Mouse (Mus musculus) forebrain, embryonic 16.5 days (tissue): ENCODE measurements around the gene Cfap161. TPM values are rescaled to one million over a fixed set of nuclear protein-coding genes. Genes with fewer than 3 reads are reported as not detected.

Experiments used
- ATAC-seq: fragments of 200-750 bp; cut with Nextera tagmentation; 2 replicates; pipeline ENCODE4 v1.8.0; 2017; ENCODE audit warnings: mild to moderate bottlenecking, moderate library complexity
- H3K27ac ChIP-seq: fragments of 300-500 bp; sonication (generic); 2 replicates; pipeline ENCODE4 v1.5.1; 2014; ENCODE audit warnings: low read length, control low read depth
- H3K27me3 ChIP-seq: fragments of 300-500 bp; sonication (generic); replicated peaks from 2 replicates; pipeline ENCODE4 v1.6.1; 2014; ENCODE audit warnings: low read length; ENCODE audit not compliant: control insufficient read depth, insufficient read depth
- H3K36me3 ChIP-seq: fragments of 300-500 bp; sonication (generic); 2 replicates; pipeline ENCODE4 v1.6.1; 2014; ENCODE audit not compliant: control insufficient read depth, insufficient read depth
- H3K4me1 ChIP-seq: fragments of 300-500 bp; sonication (generic); replicated peaks from 2 replicates; pipeline ENCODE4 v1.6.1; 2014; ENCODE audit warnings: low read length; ENCODE audit not compliant: control insufficient read depth, insufficient read depth
- H3K4me2 ChIP-seq: fragments of 300-500 bp; sonication (generic); 2 replicates; pipeline ENCODE4 v1.6.1; 2014; ENCODE audit warnings: mild to moderate bottlenecking, low read length, control low read depth
- H3K4me3 ChIP-seq: fragments of 300-500 bp; sonication (generic); replicated peaks from 2 replicates; pipeline ENCODE4 v1.5.1; 2014; ENCODE audit warnings: mild to moderate bottlenecking, low read length, control low read depth
- H3K9ac ChIP-seq: fragments of 300-500 bp; sonication (generic); replicated peaks from 2 replicates; pipeline ENCODE4 v1.6.1; 2014; ENCODE audit warnings: low read depth, low read length, control low read depth
- H3K9me3 ChIP-seq: fragments of 300-500 bp; sonication (generic); 2 replicates; pipeline ENCODE4 v1.6.1; 2016; ENCODE audit warnings: low read length; ENCODE audit not compliant: control insufficient read depth
- WGBS: fragments of 180-500 bp; shearing (Covaris S2); extraction: QIAGEN DNeasy Blood & Tissue Kit; methylation state at CpG from one replicate; pipeline ENCODE4 v1.1.7; 2014; 5-methylcytosine and 5-hydroxymethylcytosine counted together
- polyA plus RNA-seq: library from polyadenylated mRNA; unstranded; fragments of >200 nt; fragmentation: Nextera tagmentation; extraction: Ambion mirVana; gene quantifications from 2 replicates; pipeline ENCODE4 v1.2.1, GENCODE M21; 2015

The Cfap161 gene
- polyA plus RNA-seq, 1 experiment from 2014 or later: 0.73 TPM

DNA sequence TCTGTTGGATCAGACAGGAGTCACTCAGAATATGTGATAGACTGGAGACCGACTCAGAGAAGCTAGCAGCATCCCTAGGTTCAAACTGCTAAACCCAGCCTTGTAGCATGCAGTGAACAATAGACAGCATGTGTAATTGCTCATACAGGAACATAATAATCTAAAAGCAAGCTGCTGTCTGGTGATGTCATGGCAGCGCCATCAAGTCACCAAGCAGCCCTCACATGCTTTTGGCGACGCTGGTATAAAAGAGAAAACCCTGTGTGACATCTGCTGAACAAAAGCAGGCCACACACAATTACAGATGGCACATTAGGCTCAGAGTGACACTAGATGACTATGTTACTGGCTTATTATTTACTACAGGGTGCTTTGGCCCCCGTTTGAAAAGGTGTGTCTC is 1.5 kb upstream of the Cfap161 start:
- no peak overlapping the region for H3K27ac ChIP-seq
- H3K4me1 ChIP-seq: peaks cover 10% of the 10 kb centered on the region; the same call in 1 of the 2 replicates
- H3K9me3 ChIP-seq: no peaks in the 10 kb centered on the region
- H3K9ac ChIP-seq: no peak overlapping the region
- no peak overlapping the region for H3K4me3 ChIP-seq
- H3K4me2 ChIP-seq: no peak overlapping the region
- no peaks in the 10 kb centered on the region for H3K36me3 ChIP-seq
- 32% methylated on average over 5 of the region's 5 CpGs for WGBS
- ATAC-seq: peak; percentile 26; the same call in 1 of the 2 replicates
- no peaks in the 10 kb centered on the region for H3K27me3 ChIP-seq

DNA sequence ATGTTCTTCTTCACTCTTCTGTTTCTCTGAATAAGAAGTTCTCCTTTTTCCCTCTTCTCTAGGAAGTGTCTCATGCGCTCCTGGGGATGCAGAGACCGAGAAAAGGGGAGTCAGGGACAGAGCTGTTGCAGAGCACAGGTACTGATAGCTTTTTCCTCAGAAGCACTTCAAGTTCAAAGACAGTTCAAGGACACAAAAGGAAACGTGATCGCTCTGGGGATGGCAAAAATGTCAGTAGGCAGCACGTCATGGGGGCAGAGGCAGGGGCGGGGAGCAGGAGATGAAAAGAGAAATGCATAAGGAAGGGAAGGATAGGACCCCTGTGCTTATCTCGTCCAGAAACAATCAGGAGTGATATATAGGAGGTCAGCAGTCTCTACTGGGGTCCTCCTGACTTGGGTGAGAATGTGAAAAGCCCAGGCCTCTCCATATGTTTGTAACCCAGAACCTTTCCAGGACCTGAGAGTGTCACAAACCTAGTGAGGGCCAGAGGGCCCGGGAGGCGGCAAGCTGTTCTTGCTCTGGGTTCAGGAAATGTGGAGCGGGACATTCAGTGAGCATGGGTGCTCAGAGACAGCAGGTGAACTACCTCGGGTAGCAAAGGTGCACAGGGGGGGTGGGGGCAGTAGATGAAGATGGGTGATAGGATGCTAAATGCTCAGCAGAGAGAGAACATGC is 535 bp downstream of the Cfap161 start:
- no peaks in the 10 kb centered on the region for H3K9me3 ChIP-seq
- H3K36me3 ChIP-seq: no peaks in the 10 kb centered on the region
- WGBS: 52% methylated on average over 11 of the region's 11 CpGs
- H3K27me3 ChIP-seq: no peaks in the 10 kb centered on the region
- H3K4me3 ChIP-seq: no peak overlapping the region
- H3K4me2 ChIP-seq: peak overlapping the region; percentile 20
- no peak for ATAC-seq
- no peak overlapping the region for H3K27ac ChIP-seq
- H3K9ac ChIP-seq: no peak overlapping the region
- H3K4me1 ChIP-seq: peaks cover 10% of the 10 kb centered on the region; the same call in 1 of the 2 replicates

DNA sequence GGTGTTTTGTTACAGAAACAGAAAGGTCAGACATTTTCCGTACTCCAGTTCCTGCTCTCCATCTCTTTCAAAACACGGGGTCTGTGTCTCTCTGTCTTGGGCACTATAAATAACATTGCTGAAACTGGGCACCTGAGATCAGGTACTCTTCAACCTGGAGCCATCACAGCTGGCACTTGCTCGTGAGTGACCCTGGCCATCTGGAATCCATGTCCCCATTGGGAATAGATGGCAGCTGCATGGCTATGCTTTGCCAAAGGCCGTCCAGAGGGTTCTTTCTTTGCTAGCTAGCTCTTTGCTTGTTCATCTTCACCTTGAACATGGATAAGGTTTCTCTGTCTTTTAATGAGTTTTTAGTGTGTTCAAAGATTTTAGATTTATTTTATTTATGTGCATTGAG is 13.8 kb downstream of the Cfap161 start:
- no peaks in the 10 kb centered on the region for H3K27me3 ChIP-seq
- no peaks in the 10 kb centered on the region for H3K4me1 ChIP-seq
- H3K36me3 ChIP-seq: no peaks in the 10 kb centered on the region
- H3K4me3 ChIP-seq: no peak overlapping the region
- H3K9ac ChIP-seq: no peak overlapping the region
- no peak for ATAC-seq
- no peaks in the 10 kb centered on the region for H3K9me3 ChIP-seq
- H3K27ac ChIP-seq: no peak overlapping the region
- 89% methylated on average over 4 of the region's 4 CpGs for WGBS
- H3K4me2 ChIP-seq: no peak overlapping the region

DNA sequence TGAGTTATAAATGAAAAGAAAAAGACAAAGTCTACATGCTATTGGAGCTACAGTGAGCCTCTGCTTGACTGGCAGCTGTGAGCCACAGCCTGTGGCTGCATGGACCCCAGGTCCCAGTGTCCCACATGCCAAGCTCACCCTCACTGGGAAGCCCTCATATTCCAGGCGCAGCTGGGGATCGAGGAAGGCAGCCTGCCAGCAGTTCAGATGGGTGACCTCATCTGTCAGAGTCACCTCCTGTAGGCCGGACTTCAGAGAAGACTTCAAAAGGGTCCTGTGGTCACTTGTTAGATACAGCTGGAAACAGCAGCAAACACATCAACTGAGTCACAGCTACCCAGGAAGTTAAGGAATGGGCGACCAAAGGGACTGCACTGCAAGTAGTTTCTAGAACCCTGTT is 14.7 kb downstream of the Cfap161 start:
- Histone ChIP-seq H3K4me3 (no peak overlapping the region), H3K27ac (no peak overlapping the region), H3K9me3 (no peaks in the 10 kb centered on the region), H3K4me2 (no peak overlapping the region), H3K27me3 (no peaks in the 10 kb centered on the region), H3K9ac (no peak overlapping the region), H3K4me1 (no peaks in the 10 kb centered on the region), H3K36me3 (no peaks in the 10 kb centered on the region)
- ATAC-seq: no peak
- WGBS: 74% methylated on average over 4 of the region's 4 CpGs

DNA sequence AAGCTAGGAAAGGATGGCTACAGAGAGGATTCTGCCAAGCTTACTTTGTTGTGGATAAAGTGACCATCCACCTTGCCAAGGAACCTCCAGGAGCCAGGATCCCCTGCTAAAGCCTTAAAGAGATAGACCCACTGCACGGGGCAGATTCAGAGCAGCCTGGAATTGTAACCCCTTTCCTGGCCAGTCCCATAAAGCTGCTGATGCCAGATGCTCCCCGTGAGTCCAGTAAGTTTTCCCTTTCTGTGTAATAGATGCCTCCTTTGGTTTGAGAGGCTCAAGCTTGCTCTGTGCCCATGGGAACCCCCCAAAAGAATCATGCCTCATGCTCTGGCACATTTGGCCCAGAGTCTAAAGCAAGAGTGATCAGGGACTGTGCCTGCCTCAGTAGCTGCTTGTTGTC is 15.7 kb downstream of the Cfap161 start:
- Histone ChIP-seq H3K4me2 (no peak overlapping the region), H3K36me3 (no peaks in the 10 kb centered on the region), H3K27me3 (no peaks in the 10 kb centered on the region), H3K27ac (no peak overlapping the region), H3K9me3 (no peaks in the 10 kb centered on the region), H3K4me1 (no peaks in the 10 kb centered on the region), H3K4me3 (no peak overlapping the region), H3K9ac (no peak overlapping the region)
- no peak for ATAC-seq
- WGBS: 72% methylated on average over 2 of the region's 2 CpGs

DNA sequence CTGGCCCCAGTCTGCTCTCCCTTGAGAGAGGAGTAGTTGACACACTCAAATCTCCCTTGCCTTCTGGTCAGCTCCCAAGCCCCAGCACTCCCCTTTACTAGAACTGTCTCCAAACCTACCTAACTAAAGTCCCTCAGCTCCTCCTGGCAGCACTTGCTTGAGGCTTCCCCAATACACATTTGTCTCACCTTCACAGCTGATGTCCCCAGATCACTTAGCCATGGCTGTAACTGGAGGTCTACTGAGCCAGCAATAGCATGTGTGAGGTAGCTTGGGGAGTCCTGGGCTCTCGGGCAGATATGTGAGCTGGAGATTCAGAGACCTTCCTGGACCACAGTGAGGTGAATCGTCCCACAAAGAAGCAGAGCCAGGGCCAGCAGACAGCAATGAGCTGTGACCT is 16.2 kb downstream of the Cfap161 start:
- Histone ChIP-seq H3K36me3 (no peaks in the 10 kb centered on the region), H3K9me3 (no peaks in the 10 kb centered on the region), H3K27me3 (no peaks in the 10 kb centered on the region), H3K4me1 (no peaks in the 10 kb centered on the region), H3K4me3 (no peak overlapping the region), H3K27ac (no peak overlapping the region), H3K9ac (no peak overlapping the region), H3K4me2 (no peak overlapping the region)
- 77% methylated on average over 2 of the region's 2 CpGs for WGBS
- no peak for ATAC-seq

DNA sequence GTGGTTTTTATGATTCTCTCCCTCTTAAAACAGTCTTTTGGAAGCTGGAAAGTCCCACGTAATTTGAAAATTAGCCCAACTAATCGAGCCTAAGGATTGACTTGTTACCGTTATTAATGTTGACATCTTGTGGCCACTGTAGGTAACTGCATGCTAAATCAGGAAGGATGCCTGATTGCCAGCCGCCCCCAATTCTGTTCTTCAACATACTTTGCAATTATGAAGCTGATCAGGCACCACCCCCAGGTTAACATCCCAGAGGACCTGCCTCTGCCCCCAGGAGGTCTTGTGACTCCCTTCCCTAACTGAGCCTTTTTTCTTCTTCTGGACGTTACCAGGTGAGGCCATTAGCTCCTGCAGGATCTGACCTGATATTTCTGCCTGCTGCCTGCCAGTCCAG is 20.0 kb downstream of the Cfap161 start:
- ATAC-seq: no peak
- H3K27me3 ChIP-seq: no peaks in the 10 kb centered on the region
- H3K9ac ChIP-seq: no peak overlapping the region
- no peak overlapping the region for H3K4me2 ChIP-seq
- no peaks in the 10 kb centered on the region for H3K36me3 ChIP-seq
- 37% methylated on average over 5 of the region's 5 CpGs for WGBS
- H3K9me3 ChIP-seq: no peaks in the 10 kb centered on the region
- H3K27ac ChIP-seq: no peak overlapping the region
- H3K4me1 ChIP-seq: no peaks in the 10 kb centered on the region
- no peak overlapping the region for H3K4me3 ChIP-seq

DNA sequence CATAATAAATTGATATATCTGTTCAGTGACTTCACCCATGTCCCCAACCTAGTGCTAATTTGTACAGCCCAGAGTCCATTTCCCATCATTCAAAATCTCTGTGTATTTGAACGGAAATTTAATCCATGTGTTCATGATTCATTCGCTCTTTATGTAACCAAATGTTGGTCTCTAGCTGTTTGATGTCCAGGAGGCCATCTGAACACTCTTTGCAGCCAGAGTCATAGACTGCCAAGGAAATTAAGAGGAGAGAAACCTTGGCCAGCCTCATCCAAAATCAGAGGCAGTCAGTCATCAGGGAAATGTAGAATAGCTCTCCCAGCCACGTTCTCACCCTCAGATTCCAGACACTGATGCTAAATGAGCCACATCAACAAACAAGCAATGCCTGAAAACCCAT is 31.0 kb downstream of the Cfap161 start:
- H3K27me3 ChIP-seq: no peaks in the 10 kb centered on the region
- no peaks in the 10 kb centered on the region for H3K9me3 ChIP-seq
- no peaks in the 10 kb centered on the region for H3K4me1 ChIP-seq
- no peak overlapping the region for H3K4me3 ChIP-seq
- ATAC-seq: no peak
- no peaks in the 10 kb centered on the region for H3K36me3 ChIP-seq
- no peak overlapping the region for H3K27ac ChIP-seq
- WGBS: 73% methylated on average over 3 of the region's 3 CpGs
- no peak overlapping the region for H3K9ac ChIP-seq
- H3K4me2 ChIP-seq: no peak overlapping the region

DNA sequence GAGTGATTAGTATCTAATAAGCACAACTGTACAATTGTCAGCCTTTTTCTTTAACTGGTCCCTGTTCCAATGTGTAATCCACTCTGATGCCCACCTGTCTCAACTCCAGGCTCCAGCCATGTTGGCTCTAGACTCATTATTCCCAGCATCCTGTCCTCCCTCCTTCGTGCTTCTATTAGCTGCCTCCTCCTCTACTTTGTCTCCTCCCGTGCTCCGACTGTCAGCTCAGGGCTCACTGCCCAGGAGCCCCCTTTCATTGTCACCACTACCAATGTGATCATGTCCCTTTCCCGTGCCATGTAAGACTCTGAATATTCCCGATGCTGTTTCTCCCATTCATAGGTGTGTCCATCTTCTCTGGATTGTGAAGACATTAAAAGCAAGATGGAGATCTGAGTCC is 32.3 kb downstream of the Cfap161 start:
- no peak for ATAC-seq
- no peaks in the 10 kb centered on the region for H3K4me1 ChIP-seq
- 81% methylated on average over 5 of the region's 5 CpGs for WGBS
- no peaks in the 10 kb centered on the region for H3K36me3 ChIP-seq
- no peaks in the 10 kb centered on the region for H3K9me3 ChIP-seq
- H3K4me2 ChIP-seq: no peak overlapping the region
- H3K4me3 ChIP-seq: no peak overlapping the region
- no peak overlapping the region for H3K27ac ChIP-seq
- H3K27me3 ChIP-seq: no peaks in the 10 kb centered on the region
- no peak overlapping the region for H3K9ac ChIP-seq

DNA sequence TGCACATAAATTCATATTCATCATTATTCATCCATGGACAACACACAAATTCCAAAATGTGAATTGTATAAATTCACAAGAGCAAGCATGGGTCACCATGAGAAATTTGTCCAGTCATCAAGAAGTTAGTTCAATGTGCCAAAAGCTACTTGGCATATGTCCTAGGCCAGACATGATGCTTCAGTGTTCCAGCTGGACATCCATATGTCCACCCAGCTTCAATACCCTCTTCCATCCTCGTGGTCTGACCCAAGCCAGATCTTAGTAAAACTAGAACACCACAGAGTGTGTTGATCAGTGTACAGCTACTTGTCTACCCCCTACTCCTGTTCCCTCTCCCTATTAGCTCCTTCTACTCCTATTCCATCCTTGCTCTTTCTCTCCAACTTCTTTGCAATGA is 43.6 kb downstream of the Cfap161 start:
- no peak overlapping the region for H3K27ac ChIP-seq
- no peaks in the 10 kb centered on the region for H3K4me1 ChIP-seq
- no peaks in the 10 kb centered on the region for H3K9me3 ChIP-seq
- no peaks in the 10 kb centered on the region for H3K27me3 ChIP-seq
- ATAC-seq: no peak
- no peak overlapping the region for H3K4me3 ChIP-seq
- WGBS: 73% methylated on average over 1 of the region's 1 CpGs
- H3K4me2 ChIP-seq: no peak overlapping the region
- no peaks in the 10 kb centered on the region for H3K36me3 ChIP-seq
- no peak overlapping the region for H3K9ac ChIP-seq
